ENCODE assay signal across 8 mouse cellular contexts in genomic region chr8:105297511-105298192, GRCm38 (mm10). TPM values are rescaled to one million over a fixed set of nuclear protein-coding genes. Genes with fewer than 3 reads are reported as not detected.
DNase-seq lines count a peak whose midpoint lies in the region; ATAC-seq lines count a peak whose summit lies in the region.

E2f4 (plus strand) TSS chr8:105297663.

- ATAC-seq in hindbrain, embryonic 16.5 days, result peak; percentile 90

- DNase-seq in WW6 (ENCODE audit: low read depth, low spot score), result peak; percentile 81
- DNase-seq in cerebellum, postnatal 36 days, result peak; percentile 91 to 92
- peak; percentile 91 for DNase-seq in gastrocnemius, adult 18-20 months (ENCODE audit: low spot score)
- DNase-seq in left cerebral cortex, adult 18-20 months (ENCODE audit: low spot score in 2 of 2), result peak; percentile 94 to 95
- peak; percentile 96 for DNase-seq in right cerebral cortex, adult 18-20 months
- DNase-seq in urinary bladder, postnatal 25 days (ENCODE audit: low spot score), result peak; percentile 86

- peak within 1 kb of the TSS; percentile 85 for H3K4me2 ChIP-seq in hindbrain, embryonic 16.5 days (ENCODE audit: low read length)

- H3K4me1 ChIP-seq in hindbrain, embryonic 16.5 days (ENCODE audit: control insufficient read depth, insufficient read depth, low read depth, low read length), result peaks cover 13% of the 10 kb centered on the region

- peak within 1 kb of the TSS; percentile 96 for H3K4me3 ChIP-seq in hindbrain, embryonic 16.5 days (ENCODE audit: low read length)
- H3K4me3 ChIP-seq in macrophage (ENCODE audit: inconsistent target), result peak within 1 kb of the TSS; percentile 92

- H3K9ac ChIP-seq in hindbrain, embryonic 16.5 days (ENCODE audit: low read depth, low read length), result peak within 1 kb of the TSS; percentile 94

- H3K79me2 ChIP-seq in macrophage (ENCODE audit: inconsistent target), result peaks cover 38% of the 10 kb centered on the region

- no peaks in the 10 kb centered on the region for H3K27me3 ChIP-seq in hindbrain, embryonic 16.5 days (replicated peaks; ENCODE audit: control insufficient read depth, insufficient read depth, low read length)

- H3K9me3 ChIP-seq in hindbrain, embryonic 16.5 days (ENCODE audit: control insufficient read depth, low read length), result no peaks in the 10 kb centered on the region

- H3K27ac ChIP-seq in hindbrain, embryonic 16.5 days (ENCODE audit: low read depth, low read length), result peak within 1 kb of the TSS; percentile 78
- peak within 1 kb of the TSS; percentile 46 for H3K27ac ChIP-seq in macrophage

- H3K36me3 ChIP-seq in hindbrain, embryonic 16.5 days (ENCODE audit: control insufficient read depth, insufficient read depth, low read length), result peaks cover 25% of the 10 kb centered on the region
- peaks cover 26% of the 10 kb centered on the region; the same call in 1 of the 2 replicates for H3K36me3 ChIP-seq in macrophage (ENCODE audit: inconsistent target)

- under 1% methylated on average over 52 of the region's 58 CpGs for WGBS in hindbrain, embryonic 16.5 days
- under 1% methylated on average over 57 of the region's 58 CpGs for WGBS in macrophage (ENCODE audit: missing documents)

RNA-seq across cellular contexts. Expression of gene E2f4, which starts in this region (rescaled TPM):
- 10 to 100 TPM; 31.2 to 31.7 TPM for total RNA-seq in gastrocnemius, adult 18-20 months (2021)
- polyA plus RNA-seq in hindbrain, embryonic 16.5 days (2015; fragmentation: Nextera tagmentation; extraction: Ambion mirVana), result 37.3 and 46.7 TPM in 2 replicates
- total RNA-seq in left cerebral cortex, adult 18-20 months (2021), result 10 to 100 TPM; 37.6 to 39.1 TPM
- total RNA-seq in macrophage (2018; cell fraction: chromatin; rRNA removed), result 10 to 100 TPM; 21.1 to 81.8 (median 50.7) TPM
- total RNA-seq in macrophage (2018; cell fraction: cytosol; rRNA removed), result 10 to 100 TPM; 26.8 to 47.2 (median 35.7) TPM
- total RNA-seq in macrophage (2018; cell fraction: nucleus; rRNA removed), result 10 to 100 TPM; 22.5 to 73.9 (median 41.1) TPM
- 30.2 to 47.0 TPM (median 34.1 TPM) in 3 replicates for polyA plus RNA-seq in macrophage (2018)

Comparison
In these comparisons a context has a peak if more than half of its experiments do, and no peak if none do; other contexts are left out.
1. Peak in every context shown above with its lines: DNase-seq, ATAC-seq, H3K4me3 ChIP-seq and H3K27ac ChIP-seq.